Mouse (Mus musculus): ENCODE measurements at regions not wholly inside any gene's neighbourhood (a gene's known extent, or its start where the extent isn't known, plus 50 kb on each side); places are given as distances from the start of the nearest gene placed in this dataset.

GRCm38 (mm10) chr17:45829571-45829970 lies 95.9 kb upstream of the 1600014C23Rik start:
- TF ChIP-seq POLR2A (IDR thresholded peaks at IDR 0.05; ENCODE audit: insufficient read depth, low read depth, low read length) = no peak
- no peak for TF ChIP-seq CTCF (IDR thresholded peaks at IDR 0.05; ENCODE audit: insufficient read depth, low read depth, low read length)
